Mouse (Mus musculus): ENCODE results near the gene Draxin.

DNA sequence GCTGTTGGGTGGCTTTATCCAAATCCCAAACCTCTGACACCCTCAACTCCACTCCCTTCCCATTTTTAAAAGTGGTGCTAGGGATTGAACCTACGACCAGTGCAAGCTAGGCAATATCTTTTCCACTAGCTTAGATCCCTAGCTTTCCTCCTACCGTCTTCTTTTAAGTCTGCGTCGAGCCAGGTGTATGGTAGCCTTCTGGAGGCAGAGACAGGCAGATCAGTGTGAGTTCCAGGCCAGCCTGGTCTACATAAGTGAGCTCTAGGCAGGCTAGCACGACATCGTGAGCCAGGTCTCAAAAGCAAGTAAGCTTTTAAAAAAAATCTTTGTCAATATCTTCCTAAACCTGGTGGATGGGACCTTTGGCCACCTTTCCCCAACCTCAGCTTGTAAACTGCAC, 54.6 kb downstream of the Draxin start:
- TF ChIP-seq CTCF (IDR thresholded peaks at IDR 0.05; ENCODE audit: low read depth) (no peak), EP300 (IDR thresholded peaks at IDR 0.05; ENCODE audit: low read depth) (no peak)
